Mouse (Mus musculus) neural tube, embryonic 13.5 days (tissue): ENCODE results near the gene Crebbp. TPM values are rescaled to one million over a fixed set of nuclear protein-coding genes. Genes with fewer than 3 reads are reported as not detected.
A peak's percentile ranks its signal among the peaks of the same experiment; 100 is the strongest.

Source experiments
- ATAC-seq: fragments of 200-750 bp; cut with Nextera tagmentation; 2 replicates; pipeline ENCODE4 v1.8.0; 2017; ENCODE audit warnings: low read depth, mild to moderate bottlenecking, moderate TSS enrichment, moderate library complexity
- H3K27ac ChIP-seq: fragments of 300-500 bp; sonication (generic); replicated peaks from 2 replicates; pipeline ENCODE4 v1.5.1; 2015; ENCODE audit warnings: moderate library complexity, mild to moderate bottlenecking, inconsistent platforms
- H3K27me3 ChIP-seq: fragments of 300-500 bp; sonication (generic); 2 replicates; pipeline ENCODE4 v1.6.1; 2015; ENCODE audit warnings: mild to moderate bottlenecking, inconsistent platforms
- H3K36me3 ChIP-seq: fragments of 300-500 bp; sonication (generic); 2 replicates; pipeline ENCODE4 v1.6.1; 2015; ENCODE audit warnings: mild to moderate bottlenecking, inconsistent platforms
- H3K4me1 ChIP-seq: fragments of 300-500 bp; sonication (generic); replicated peaks from 2 replicates; pipeline ENCODE4 v1.6.1; 2015; ENCODE audit warnings: inconsistent platforms
- H3K4me2 ChIP-seq: fragments of 300-500 bp; sonication (generic); 2 replicates; pipeline ENCODE4 v1.6.1; 2015; ENCODE audit warnings: inconsistent platforms, mild to moderate bottlenecking, moderate library complexity
- H3K4me3 ChIP-seq: fragments of 300-500 bp; sonication (generic); 2 replicates; pipeline ENCODE4 v1.5.1; 2015; ENCODE audit warnings: mild to moderate bottlenecking, inconsistent platforms
- H3K9ac ChIP-seq: fragments of 300-500 bp; sonication (generic); 2 replicates; pipeline ENCODE4 v1.6.1; 2015; ENCODE audit warnings: moderate library complexity, mild to moderate bottlenecking, inconsistent platforms
- H3K9me3 ChIP-seq: fragments of 300-500 bp; sonication (generic); 2 replicates; pipeline ENCODE4 v1.6.1; 2016; ENCODE audit warnings: inconsistent platforms
- WGBS: fragments of 180-500 bp; shearing (Covaris S2); methylation state at CpG from one replicate; pipeline ENCODE4 v1.1.7; 2015; 5-methylcytosine and 5-hydroxymethylcytosine counted together
- polyA plus RNA-seq: library from polyadenylated mRNA; unstranded; fragments of >200 nt; fragmentation: Nextera tagmentation; extraction: Ambion mirVana; gene quantifications from 2 replicates; pipeline ENCODE4 v1.2.1, GENCODE M21; 2015

Crebbp gene
- polyA plus RNA-seq, 1 experiment from 2014 or later = 36.6 TPM

- peak overlapping the region; percentile 88 for H3K4me2 ChIP-seq
Measured at GRCm38 (mm10) chr16:4210290-4210689, 3.5 kb downstream of the Crebbp start.

GRCm38 (mm10) chr16:4203592-4203991 is 10.2 kb downstream of the Crebbp start:
- Histone ChIP-seq H3K4me3 (no peak overlapping the region), H3K27ac (no peak overlapping the region), H3K36me3 (no peaks in the 10 kb centered on the region), H3K4me1 (peaks cover 62% of the 10 kb centered on the region), H3K4me2 (no peak overlapping the region), H3K9ac (no peak overlapping the region), H3K9me3 (no peaks in the 10 kb centered on the region), H3K27me3 (no peaks in the 10 kb centered on the region)
- no peak for ATAC-seq
- 96% methylated on average over 1 of the region's 1 CpGs for WGBS

More at GRCm38 (mm10) chr16:4210290-4210689, 3.5 kb downstream of the Crebbp start:
- 0 out of 2 replicates have a peak, but pooled peaks cover 3% of the 10 kb centered on the region for H3K27me3 ChIP-seq
- no peak for ATAC-seq
- no peaks in the 10 kb centered on the region for H3K36me3 ChIP-seq
- H3K4me3 ChIP-seq = no peak overlapping the region
- no peak overlapping the region for H3K27ac ChIP-seq
- H3K9me3 ChIP-seq = no peaks in the 10 kb centered on the region
- no peak overlapping the region for H3K9ac ChIP-seq
- 77% methylated on average over 1 of the region's 1 CpGs for WGBS
- peaks cover 68% of the 10 kb centered on the region for H3K4me1 ChIP-seq

GRCm38 (mm10) chr16:4199995-4200394 is 13.8 kb downstream of the Crebbp start:
- no peaks in the 10 kb centered on the region for H3K36me3 ChIP-seq
- H3K9ac ChIP-seq = no peak overlapping the region
- no peak overlapping the region for H3K4me3 ChIP-seq
- WGBS = 43% methylated on average over 1 of the region's 1 CpGs
- no peak overlapping the region for H3K27ac ChIP-seq
- H3K9me3 ChIP-seq = no peaks in the 10 kb centered on the region
- no peak overlapping the region for H3K4me2 ChIP-seq
- peaks cover 40% of the 10 kb centered on the region for H3K4me1 ChIP-seq
- ATAC-seq = no peak
- H3K27me3 ChIP-seq = no peaks in the 10 kb centered on the region

GRCm38 (mm10) chr16:4199566-4199965 is 14.2 kb downstream of the Crebbp start:
- WGBS = 61% methylated on average over 2 of the region's 2 CpGs
- Histone ChIP-seq H3K27me3 (no peaks in the 10 kb centered on the region), H3K4me1 (peaks cover 37% of the 10 kb centered on the region), H3K4me2 (no peak overlapping the region), H3K9me3 (no peaks in the 10 kb centered on the region), H3K27ac (no peak overlapping the region), H3K9ac (no peak overlapping the region), H3K4me3 (no peak overlapping the region), H3K36me3 (no peaks in the 10 kb centered on the region)
- no peak for ATAC-seq

GRCm38 (mm10) chr16:4198004-4198403 is 15.8 kb downstream of the Crebbp start:
- WGBS = 93% methylated on average over 4 of the region's 4 CpGs
- no peak overlapping the region for H3K27ac ChIP-seq
- ATAC-seq = 0 out of 2 replicates have a peak, but pooled peaks have one; percentile 21
- no peak overlapping the region for H3K4me2 ChIP-seq
- H3K4me1 ChIP-seq = peaks cover 34% of the 10 kb centered on the region
- no peaks in the 10 kb centered on the region for H3K27me3 ChIP-seq
- H3K36me3 ChIP-seq = no peaks in the 10 kb centered on the region
- H3K9ac ChIP-seq = no peak overlapping the region
- no peak overlapping the region for H3K4me3 ChIP-seq
- no peaks in the 10 kb centered on the region for H3K9me3 ChIP-seq

- Histone ChIP-seq H3K4me3 (no peak overlapping the region), H3K27me3 (no peaks in the 10 kb centered on the region), H3K4me2 (no peak overlapping the region), H3K9me3 (no peaks in the 10 kb centered on the region), H3K36me3 (no peaks in the 10 kb centered on the region), H3K9ac (no peak overlapping the region), H3K27ac (no peak overlapping the region), H3K4me1 (no peaks in the 10 kb centered on the region; the same call in 1 of the 2 replicates)
- 94% methylated on average over 1 of the region's 1 CpGs for WGBS
- ATAC-seq = no peak
Measured at GRCm38 (mm10) chr16:4190166-4190565, 23.6 kb downstream of the Crebbp start.

- Histone ChIP-seq H3K27me3 (no peaks in the 10 kb centered on the region), H3K36me3 (peaks cover 36% of the 10 kb centered on the region), H3K4me3 (no peak overlapping the region), H3K4me2 (no peak overlapping the region), H3K9ac (no peak overlapping the region), H3K9me3 (no peaks in the 10 kb centered on the region), H3K27ac (no peak overlapping the region), H3K4me1 (no peaks in the 10 kb centered on the region)
- WGBS = 93% methylated on average over 3 of the region's 3 CpGs
- no peak for ATAC-seq
Measured at GRCm38 (mm10) chr16:4175134-4175533, 38.7 kb downstream of the Crebbp start.

- H3K27me3 ChIP-seq = no peaks in the 10 kb centered on the region
- no peak overlapping the region for H3K9ac ChIP-seq
- H3K4me1 ChIP-seq = no peaks in the 10 kb centered on the region
- WGBS = 81% methylated on average over 3 of the region's 3 CpGs
- H3K4me3 ChIP-seq = no peak overlapping the region
- H3K9me3 ChIP-seq = no peaks in the 10 kb centered on the region
- H3K36me3 ChIP-seq = peaks cover 18% of the 10 kb centered on the region
- no peak overlapping the region for H3K27ac ChIP-seq
- H3K4me2 ChIP-seq = no peak overlapping the region
- ATAC-seq = no peak
Measured at GRCm38 (mm10) chr16:4169530-4169929, 44.3 kb downstream of the Crebbp start.

GRCm38 (mm10) chr16:4168476-4168875 is 45.3 kb downstream of the Crebbp start:
- ATAC-seq = no peak
- 96% methylated on average over 1 of the region's 1 CpGs for WGBS
- Histone ChIP-seq H3K27ac (no peak overlapping the region), H3K27me3 (no peaks in the 10 kb centered on the region), H3K4me1 (no peaks in the 10 kb centered on the region), H3K9me3 (no peaks in the 10 kb centered on the region), H3K9ac (no peak overlapping the region), H3K4me2 (no peak overlapping the region), H3K4me3 (no peak overlapping the region), H3K36me3 (peaks cover 18% of the 10 kb centered on the region)

- Histone ChIP-seq H3K9ac (no peak overlapping the region), H3K27ac (0 out of 2 replicates have a peak overlapping the region, but pooled peaks have one; percentile 6)
Measured at GRCm38 (mm10) chr16:4160898-4161247, 52.9 kb downstream of the Crebbp start.

GRCm38 (mm10) chr16:4160246-4160897 is 53.4 kb downstream of the Crebbp start:
- 0 out of 2 replicates have a peak overlapping the region, but pooled peaks have one; percentile 6 for H3K27ac ChIP-seq
- no peak overlapping the region for H3K4me3 ChIP-seq
- H3K4me1 ChIP-seq = peaks cover 29% of the 10 kb centered on the region
- 85% methylated on average over 4 of the region's 4 CpGs for WGBS
- ATAC-seq = peak; percentile 40; the same call in 1 of the 2 replicates
- H3K9ac ChIP-seq = no peak overlapping the region
- no peaks in the 10 kb centered on the region for H3K27me3 ChIP-seq
- no peaks in the 10 kb centered on the region for H3K36me3 ChIP-seq
- H3K9me3 ChIP-seq = no peaks in the 10 kb centered on the region
- H3K4me2 ChIP-seq = no peak overlapping the region

More at GRCm38 (mm10) chr16:4160898-4161247, 52.9 kb downstream of the Crebbp start:
- no peak overlapping the region for H3K4me2 ChIP-seq
- H3K9me3 ChIP-seq = no peaks in the 10 kb centered on the region
- ATAC-seq = no peak
- no peak overlapping the region for H3K4me3 ChIP-seq
- H3K4me1 ChIP-seq = peaks cover 24% of the 10 kb centered on the region
- H3K36me3 ChIP-seq = 0 out of 2 replicates have a peak, but pooled peaks cover 1% of the 10 kb centered on the region
- no peaks in the 10 kb centered on the region for H3K27me3 ChIP-seq

GRCm38 (mm10) chr16:4153121-4153520 is 60.7 kb downstream of the Crebbp start:
- no peak overlapping the region for H3K4me2 ChIP-seq
- no peak overlapping the region for H3K27ac ChIP-seq
- no peaks in the 10 kb centered on the region for H3K27me3 ChIP-seq
- H3K9ac ChIP-seq = no peak overlapping the region
- H3K36me3 ChIP-seq = peaks cover 18% of the 10 kb centered on the region
- no peaks in the 10 kb centered on the region for H3K9me3 ChIP-seq
- ATAC-seq = no peak
- 94% methylated on average over 1 of the region's 1 CpGs for WGBS
- H3K4me1 ChIP-seq = peaks cover 16% of the 10 kb centered on the region
- H3K4me3 ChIP-seq = no peak overlapping the region

GRCm38 (mm10) chr16:4138541-4138940 is 75.3 kb downstream of the Crebbp start:
- Histone ChIP-seq H3K4me3 (no peak overlapping the region), H3K9ac (no peak overlapping the region), H3K4me2 (no peak overlapping the region), H3K27ac (no peak overlapping the region), H3K27me3 (no peaks in the 10 kb centered on the region), H3K4me1 (peaks cover 6% of the 10 kb centered on the region; the same call in 1 of the 2 replicates), H3K9me3 (no peaks in the 10 kb centered on the region), H3K36me3 (peaks cover 33% of the 10 kb centered on the region)
- ATAC-seq = no peak
- 72% methylated on average over 6 of the region's 6 CpGs for WGBS
